15 mouse cellular contexts compared by ENCODE assay signal in genomic region chr11:93095588-93095987, GRCm38 (mm10). TPM values are rescaled to one million over a fixed set of nuclear protein-coding genes. Genes with fewer than 3 reads are reported as not detected.
A peak's percentile ranks its signal among the peaks of the same experiment; 100 is the strongest.
DNase-seq lines count a peak whose midpoint lies in the region; TF ChIP-seq lines count a peak whose summit lies in the region.
"Had no signal": no experiment of that assay in that cellular context is flagged by ENCODE, and none has a peak within 500 bp of the region (broad histone marks: within the 10 kb centered on the region; RNA-seq: fewer than 3 reads in every experiment).

No protein-coding gene starts in this region.

- TF ChIP-seq CTCF in layer of hippocampus, adult 2 months (conservative IDR thresholded peaks at IDR 0.05): peak; percentile 75

- H3K27ac ChIP-seq in layer of hippocampus, adult 2 months: no peak overlapping the region
- H3K27ac ChIP-seq: embryonic facial prominence, embryonic 12.5 days; heart, embryonic 13.5 days; hindbrain, embryonic 10.5 days; midbrain, embryonic 12.5 days had no signal

- no peak overlapping the region for H3K4me3 ChIP-seq in layer of hippocampus, adult 2 months
- H3K4me3 ChIP-seq: embryonic facial prominence, embryonic 12.5 days; heart, embryonic 13.5 days; hindbrain, embryonic 10.5 days; midbrain, embryonic 12.5 days had no signal

- DNase-seq in cerebellum, postnatal 10 days: peak; percentile 34 to 62
- no peak for DNase-seq in cerebellum, postnatal 4 days (ENCODE audit: low spot score in 2 of 2)
- DNase-seq in layer of hippocampus, adult 2 months (ENCODE audit: low spot score in 2 of 2): no peak
- no peak for DNase-seq in layer of hippocampus, adult 9-11 months
- DNase-seq in 416B (ENCODE audit: low read depth): peak; percentile 3
- peak; percentile 24 for DNase-seq in R1 (ENCODE audit: low read depth, low spot score)
- DNase-seq in heart, adult 11 months: no peak
- DNase-seq: cerebellum, adult 11-12 months; gastrocnemius, postnatal 36 days; kidney, postnatal 14 days; thymus, postnatal 14 days had no signal

RNA-seq across cellular contexts. Expression of gene Car10, which starts 2.2 kb away (rescaled TPM):
- 10 to 100 TPM; 32.5 to 32.9 TPM for total RNA-seq in layer of hippocampus, adult 2 months (2021)
- total RNA-seq: gastrocnemius, postnatal 36 days had no signal

Comparison
In these comparisons a context has a peak if more than half of its experiments do, and no peak if none do; other contexts are left out.
1. DNase-seq: peak in cerebellum, postnatal 10 days (2 of 2), 416B (single experiment) and R1 (single experiment); none in cerebellum, postnatal 4 days (0 of 2), layer of hippocampus, adult 2 months (0 of 2), layer of hippocampus, adult 9-11 months (single experiment) and heart, adult 11 months (single experiment).